Mouse (Mus musculus) ES-E14 (cell line): Measurements from ENCODE around the gene Lgsn. TPM values are rescaled to one million over a fixed set of nuclear protein-coding genes. Genes with fewer than 3 reads are reported as not detected.

Experiments used
- DNase-seq: peaks from one replicate; pipeline ENCODE4 v3.0.0-alpha.2; 2013; ENCODE audit warnings: low read depth, low spot score
- H3K27ac ChIP-seq: 2 replicates; pipeline ENCODE4 v1.5.1; 2012; ENCODE audit warnings: low read depth, mild to moderate bottlenecking, low read length, moderate library complexity, mixed read lengths; ENCODE audit not compliant: poor library complexity, insufficient read depth, severe bottlenecking
- H3K36me3 ChIP-seq: 2 replicates; pipeline ENCODE4 v1.6.1; 2012; ENCODE audit warnings: mild to moderate bottlenecking, low read length, moderate library complexity, mixed read lengths; ENCODE audit not compliant: control insufficient read depth, poor library complexity, insufficient read depth, severe bottlenecking
- H3K4me1 ChIP-seq, 2 experiments: fragments of 150-350 bp in 1 of 2; sonication (generic) in 1 of 2; 2 replicates each; pipeline ENCODE4 v1.6.1; 2012; ENCODE audit warnings: low read length in 2 of 2, mild to moderate bottlenecking in 1 of 2, mixed read lengths in 1 of 2; ENCODE audit not compliant: control insufficient read depth in 2 of 2, insufficient read depth in 2 of 2, poor library complexity in 1 of 2
- H3K4me3 ChIP-seq, 2 experiments: fragments of 150-350 bp in 1 of 2; sonication (generic) in 1 of 2; 2 replicates each; pipeline ENCODE4 v1.5.1; 2012; ENCODE audit warnings: low read length in 2 of 2, low read depth in 1 of 2, mild to moderate bottlenecking in 1 of 2, mixed read lengths in 1 of 2; ENCODE audit not compliant: insufficient read depth in 1 of 2, poor library complexity in 1 of 2, severe bottlenecking in 1 of 2
- H3K9ac ChIP-seq: 2 replicates; pipeline ENCODE4 v1.6.1; 2012; ENCODE audit warnings: low read depth, mild to moderate bottlenecking, low read length, mixed read lengths; ENCODE audit not compliant: poor library complexity, insufficient read depth, severe bottlenecking
- H3K9me3 ChIP-seq: fragments of 150-350 bp; sonication (generic); 2 replicates; pipeline ENCODE4 v1.6.1; 2012; ENCODE audit warnings: low read depth, mild to moderate bottlenecking, low read length; ENCODE audit not compliant: control insufficient read depth, insufficient read depth
- CHD2 ChIP-seq: IDR thresholded peaks from 2 replicates; pipeline ENCODE4 v1.6.1; 2014; ENCODE audit warnings: mild to moderate bottlenecking, low read depth, low read length, inconsistent platforms
- HCFC1 ChIP-seq: IDR thresholded peaks from 2 replicates; pipeline ENCODE4 v1.6.1; 2012; ENCODE audit warnings: low read length, inconsistent platforms, borderline replicate concordance; ENCODE audit not compliant: insufficient read depth
- MAFK ChIP-seq: IDR thresholded peaks from 2 replicates; pipeline ENCODE4 v1.6.1; 2014; ENCODE audit warnings: mild to moderate bottlenecking, low read depth, low read length, inconsistent platforms; ENCODE audit not compliant: insufficient read depth
- ZC3H11A ChIP-seq: IDR thresholded peaks from 2 replicates; pipeline ENCODE4 v1.6.1; 2012; ENCODE audit warnings: low read depth, mild to moderate bottlenecking, inconsistent platforms, low read length, borderline replicate concordance
- ZNF384 ChIP-seq: IDR thresholded peaks from 2 replicates; pipeline ENCODE4 v1.6.1; 2012; ENCODE audit warnings: low read depth, low read length, inconsistent platforms
- in situ Hi-C, 2 experiments: fragments of 600-800 bp; cut with MboI; formaldehyde crosslinking; loops; one replicate each; pipeline ENCODE4 v1.15.1; 2025; ENCODE audit warnings: low sequenced_read_pairs in 2 of 2, inconsistent platforms in 1 of 2; ENCODE audit not compliant: unreplicated experiment in 2 of 2
- total RNA-seq: library from RNA; depleted of rRNA; stranded (reverse); fragments of 300-350 nt; gene quantifications from 2 replicates; pipeline ENCODE4 v1.2.3, GENCODE M21; 2012; rRNA removed

Lgsn gene
- total RNA-seq = not detected in 2 replicates

DNA sequence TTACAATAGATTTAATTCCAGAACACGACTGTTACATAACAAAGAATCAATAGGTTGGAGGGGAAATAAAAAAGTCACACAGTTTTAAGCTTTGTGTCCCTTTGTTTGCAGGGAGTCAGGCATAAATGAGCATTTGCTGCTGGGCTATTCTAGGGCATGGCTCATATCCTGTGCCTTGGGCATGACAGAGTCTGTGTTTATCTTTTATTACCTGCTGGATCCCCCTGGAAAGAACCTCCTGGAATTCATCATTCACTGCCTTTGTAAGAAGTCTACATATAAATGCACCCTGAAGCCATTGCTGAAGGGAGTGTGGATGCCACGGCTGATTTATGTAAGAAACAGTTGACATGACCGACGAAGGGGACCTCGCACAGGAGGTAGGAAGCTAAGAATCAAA is at the start of gene Lgsn:
TSS of gene Lgsn (plus strand) at position 301 of the 400 bp plus-strand sequence.
- Histone ChIP-seq H3K4me1 (no peaks in the 10 kb centered on the region), H3K9me3 (no peaks in the 10 kb centered on the region), H3K9ac (no peak within 1 kb of the TSS), H3K36me3 (no peaks in the 10 kb centered on the region), H3K4me3 (no peak within 1 kb of the TSS), H3K27ac (no peak within 1 kb of the TSS)
- no peak for DNase-seq
- no peak for TF ChIP-seq ZNF384
- no peak for TF ChIP-seq MAFK
- no peak for TF ChIP-seq CHD2
- in situ Hi-C loops = no loop called here

DNA sequence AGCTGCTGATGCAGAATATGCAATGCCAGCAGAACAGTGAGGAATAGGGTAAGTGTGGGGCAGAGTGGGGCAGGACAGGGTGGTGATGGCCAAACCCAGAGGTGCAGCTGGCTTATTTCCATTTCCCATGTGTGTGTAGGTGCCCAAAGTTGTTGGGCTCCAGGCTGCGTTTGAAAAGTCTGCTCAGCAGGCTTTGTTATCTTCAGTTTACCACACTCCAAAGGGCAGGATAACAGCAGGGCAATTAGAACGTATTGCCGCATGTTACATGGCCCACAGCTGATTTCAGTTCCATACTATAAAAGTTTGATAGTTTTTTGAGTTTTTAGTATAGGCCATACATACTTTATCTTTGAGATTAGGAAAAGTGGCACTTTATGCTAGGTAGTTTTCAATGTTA is 37.8 kb upstream of the Lgsn start:
- Histone ChIP-seq H3K9ac (no peak overlapping the region), H3K27ac (no peak overlapping the region), H3K9me3 (no peaks in the 10 kb centered on the region), H3K4me1 (no peaks in the 10 kb centered on the region), H3K4me3 (no peak overlapping the region), H3K36me3 (no peaks in the 10 kb centered on the region)
- in situ Hi-C loops = loop anchor here in 1 of 2 experiments (25.0 kb wide), 1 partner anchor 351 kb away; no protein-coding TSS in a partner anchor
- no peak for DNase-seq
- TF ChIP-seq CHD2 (no peak), ZNF384 (no peak), ZC3H11A (no peak), MAFK (no peak), HCFC1 (no peak)

DNA sequence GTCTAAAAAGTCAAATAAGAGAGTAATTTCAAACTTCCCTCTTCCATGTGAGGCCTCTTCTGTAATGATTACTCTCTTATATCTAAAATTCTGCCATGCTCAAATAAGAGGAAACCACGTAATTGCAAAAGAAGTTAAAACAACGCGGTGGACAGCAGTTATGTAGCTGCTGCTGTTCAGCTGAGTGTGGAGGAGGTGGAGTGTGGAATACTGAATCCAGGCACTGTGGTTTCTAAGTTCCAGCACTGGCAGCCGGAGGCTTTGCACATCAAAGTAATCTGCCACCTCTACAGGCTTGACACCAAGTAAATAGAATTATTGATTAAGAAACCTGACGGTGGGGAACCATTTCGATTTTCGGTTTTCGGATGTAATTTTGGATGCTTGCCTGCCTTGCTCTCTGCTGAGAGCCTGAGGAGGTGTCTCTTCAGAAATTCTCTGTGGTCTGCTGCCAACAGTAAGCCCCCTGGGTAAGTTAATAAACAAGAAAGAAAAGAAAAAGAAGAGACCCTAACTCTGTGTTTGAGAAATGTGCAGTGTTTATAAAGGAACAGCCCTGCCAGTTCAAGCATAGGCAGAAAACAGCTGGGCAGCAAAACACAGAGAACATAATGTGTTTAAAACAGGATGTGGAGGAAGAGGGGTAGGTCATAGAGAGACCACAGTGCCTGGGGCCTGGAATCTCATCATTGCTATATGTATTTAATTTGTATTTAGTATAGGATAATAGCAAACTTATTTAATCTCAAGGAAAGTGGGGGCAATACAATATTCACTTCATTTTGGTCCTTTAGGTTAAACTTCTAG is 33.7 kb upstream of the Lgsn start:
- Histone ChIP-seq H3K36me3 (no peaks in the 10 kb centered on the region), H3K27ac (no peak overlapping the region), H3K9me3 (no peaks in the 10 kb centered on the region), H3K9ac (no peak overlapping the region), H3K4me3 (no peak overlapping the region), H3K4me1 (no peaks in the 10 kb centered on the region)
- in situ Hi-C loops = loop anchor here in 1 of 2 experiments (25.0 kb wide), 1 partner anchor 355 kb away; no protein-coding TSS in a partner anchor
- TF ChIP-seq ZC3H11A (no peak), MAFK (no peak), CHD2 (no peak), ZNF384 (no peak), HCFC1 (no peak)
- no peak for DNase-seq

DNA sequence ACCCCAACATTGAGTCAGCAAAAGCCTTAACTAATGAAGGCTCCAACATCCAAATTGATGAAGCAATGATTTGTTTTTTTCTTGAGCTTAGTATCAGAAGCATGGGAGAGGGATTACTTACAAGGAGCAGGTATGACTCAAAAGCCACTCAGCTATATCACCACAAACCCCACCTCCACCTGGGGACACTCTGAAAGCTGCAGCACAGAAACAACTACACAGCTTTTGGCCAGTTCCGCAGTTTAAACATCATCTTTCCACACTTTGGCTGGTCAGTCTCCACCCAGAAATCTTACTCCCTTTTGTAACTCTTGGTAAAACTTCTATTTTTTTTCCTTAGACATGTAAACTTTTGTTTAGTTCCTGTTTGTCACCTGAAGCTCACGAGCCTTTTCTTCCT is 32.6 kb upstream of the Lgsn start:
- H3K4me1 ChIP-seq = no peaks in the 10 kb centered on the region
- in situ Hi-C loops = loop anchor here in 1 of 2 experiments (25.0 kb wide), 1 partner anchor 356 kb away; no protein-coding TSS in a partner anchor
- H3K36me3 ChIP-seq = no peaks in the 10 kb centered on the region
- H3K9ac ChIP-seq = no peak overlapping the region
- TF ChIP-seq CHD2 (no peak), MAFK (no peak), HCFC1 (no peak), ZNF384 (no peak), ZC3H11A (no peak)
- no peaks in the 10 kb centered on the region for H3K9me3 ChIP-seq
- no peak overlapping the region for H3K27ac ChIP-seq
- H3K4me3 ChIP-seq = no peak overlapping the region
- no peak for DNase-seq
